Mouse (Mus musculus) B cell, adult 2 months (primary cell): ENCODE data around the gene Fam189a1.

Source experiments
- DNase-seq, 2 experiments: peaks; one replicate each; pipeline ENCODE4 v3.0.0; 2022

The Fam189a1 gene

DNA sequence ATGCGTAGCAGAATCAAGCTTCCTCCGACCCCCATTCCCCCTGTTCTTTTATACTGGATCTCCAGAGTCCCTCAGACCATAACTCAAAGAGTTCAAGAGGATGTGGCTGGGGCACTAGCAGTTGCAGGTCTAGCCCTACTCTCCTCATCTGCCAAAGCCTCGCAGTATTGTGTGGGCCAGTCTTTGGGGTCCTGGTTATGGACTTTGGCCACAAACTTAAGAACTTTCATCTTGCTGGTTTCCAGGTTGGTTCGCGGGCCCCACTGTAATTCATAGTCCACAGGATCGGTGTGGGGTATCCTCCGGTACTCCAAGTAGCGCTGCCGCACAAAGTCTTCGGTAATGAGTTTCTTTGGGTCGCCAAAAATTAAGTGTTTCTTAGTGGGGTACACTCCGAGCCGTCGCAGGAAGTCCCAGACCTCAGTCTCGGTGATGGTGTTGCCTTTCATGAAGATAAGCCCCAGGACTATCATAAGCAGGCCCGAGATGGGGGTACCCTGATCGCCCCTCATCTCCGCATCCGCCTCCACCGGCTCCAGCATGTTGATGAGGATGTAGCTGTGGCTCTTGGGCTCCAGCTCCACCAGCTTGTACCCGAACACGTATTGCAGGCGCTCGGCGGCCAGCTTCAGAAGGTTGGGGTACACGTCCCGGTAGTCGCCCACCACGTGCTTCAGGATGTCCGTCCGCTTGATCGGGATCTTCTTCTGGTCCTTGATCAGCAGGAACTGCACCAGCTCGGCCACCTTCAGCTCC, 284.2 kb downstream of the Fam189a1 start:
- DNase-seq, result no peak

DNA sequence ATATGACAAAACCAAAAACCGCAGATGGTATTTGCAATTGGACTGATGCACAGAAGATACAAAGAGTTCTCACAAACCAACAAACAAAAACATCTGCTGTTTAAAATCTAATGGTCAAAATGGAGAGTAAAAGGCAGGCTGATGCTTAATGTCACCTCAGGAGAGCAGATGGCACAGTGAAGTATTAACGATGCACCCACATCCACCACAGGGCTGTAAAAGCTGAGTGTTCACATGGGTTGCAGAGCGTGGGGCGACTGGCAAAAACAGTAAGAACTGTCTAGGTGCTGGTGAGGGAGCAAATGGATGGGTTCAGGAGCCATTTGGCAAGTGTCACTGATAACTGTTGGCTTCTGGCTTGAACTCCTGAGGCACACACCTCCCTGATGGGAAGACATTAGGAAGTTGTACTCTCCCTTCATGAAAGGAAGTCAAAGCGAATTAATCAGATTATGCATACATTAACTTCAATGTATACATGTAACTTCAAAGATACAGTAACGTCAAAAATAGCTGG, 286.8 kb downstream of the Fam189a1 start:
- no peak for DNase-seq

GRCm38 (mm10) chr7:64863538-64863937, 292.8 kb downstream of the Fam189a1 start:
- DNase-seq, result no peak

- DNase-seq, result no peak
These were observed 293.4 kb downstream of the Fam189a1 start for GRCm38 (mm10) chr7:64862978-64863377.

DNA sequence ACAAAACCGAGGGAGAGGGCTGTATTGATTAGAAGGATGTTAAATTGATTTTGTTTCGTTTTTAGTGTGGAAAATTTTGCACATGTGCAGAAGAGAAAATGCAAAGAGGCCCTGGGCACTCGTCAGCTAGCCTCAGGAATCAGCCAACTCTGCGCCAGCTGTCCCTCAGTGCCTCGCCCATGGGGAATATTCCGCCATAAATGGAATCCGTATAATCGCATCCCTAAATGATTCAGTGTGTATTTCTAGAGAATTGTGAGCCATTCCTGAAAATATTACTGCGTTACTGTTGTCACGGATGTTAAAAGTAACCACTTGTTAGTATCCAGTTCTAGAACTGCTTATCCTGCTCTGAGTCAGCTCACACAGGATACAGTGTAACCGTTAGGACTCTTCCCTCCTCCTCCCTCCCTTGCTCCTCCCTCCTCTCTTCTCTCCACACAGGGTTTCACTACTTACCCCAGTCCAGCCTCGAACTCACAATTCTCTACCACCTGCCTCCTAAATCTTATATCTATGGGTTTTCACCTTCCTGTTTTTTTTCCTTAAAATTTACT, 299.8 kb downstream of the Fam189a1 start:
- no peak for DNase-seq

GRCm38 (mm10) chr7:64855976-64856375, 300.4 kb downstream of the Fam189a1 start:
- no peak for DNase-seq

GRCm38 (mm10) chr7:64855389-64855927, 300.9 kb downstream of the Fam189a1 start:
- DNase-seq, result no peak

DNA sequence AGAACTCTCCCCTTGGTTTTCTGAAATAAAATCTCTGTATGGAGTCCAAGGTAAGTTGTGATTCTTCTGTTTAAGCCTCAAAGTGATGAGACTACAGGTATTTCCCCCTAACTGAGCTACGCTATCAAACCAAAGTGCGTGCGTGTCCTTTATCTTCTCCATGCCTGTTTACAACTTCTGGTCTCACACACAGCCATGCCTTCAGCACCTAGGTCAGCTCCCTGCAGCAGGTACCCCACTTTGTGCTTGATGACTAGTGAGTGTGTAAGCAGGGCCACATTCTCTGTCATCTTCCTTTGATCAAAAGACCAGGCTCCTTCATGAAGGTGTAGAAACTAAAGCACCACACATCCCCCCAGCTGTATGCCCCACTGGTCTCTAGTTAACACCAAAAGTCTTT, 305.6 kb downstream of the Fam189a1 start:
- peak in 1 of 2 experiments; percentile 11 for DNase-seq

GRCm38 (mm10) chr7:64847366-64847899, 308.9 kb downstream of the Fam189a1 start:
- no peak for DNase-seq

DNA sequence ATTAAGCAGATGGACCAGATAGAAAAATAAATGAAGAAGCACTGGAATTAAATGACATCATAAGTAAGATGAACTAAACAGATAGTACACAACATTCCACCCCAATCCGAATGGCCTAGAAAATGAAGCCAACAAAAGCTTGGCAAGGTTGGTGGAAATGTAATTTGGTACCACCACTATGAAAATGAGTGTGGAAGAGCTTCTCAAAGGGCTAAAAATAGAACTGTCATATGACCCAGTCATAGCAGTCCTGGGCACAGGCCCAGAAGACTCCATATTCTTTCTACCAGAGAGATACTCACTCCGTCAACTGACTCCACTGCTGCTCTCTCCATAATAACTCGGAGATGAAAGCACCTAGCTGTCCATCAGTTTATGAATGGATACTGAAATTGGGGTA, 310.3 kb downstream of the Fam189a1 start:
- no peak for DNase-seq

GRCm38 (mm10) chr7:64840946-64841659, 315.3 kb downstream of the Fam189a1 start:
- no peak for DNase-seq

DNA sequence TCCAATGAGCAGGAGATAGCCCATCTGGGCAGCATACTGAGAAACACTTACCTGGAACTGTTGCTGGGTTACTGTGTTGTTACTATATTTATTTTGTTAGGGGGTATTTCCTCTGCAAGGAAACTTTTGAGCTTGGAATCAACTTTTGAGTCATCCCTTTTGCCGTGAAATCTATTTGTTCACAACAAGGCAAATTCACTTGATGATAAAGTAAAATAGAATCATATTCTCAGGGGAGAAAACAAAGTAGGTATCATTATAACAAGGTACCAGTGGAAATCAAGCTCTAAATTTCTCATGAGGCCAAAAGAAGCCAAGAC, 315.8 kb downstream of the Fam189a1 start:
- DNase-seq, result no peak

DNA sequence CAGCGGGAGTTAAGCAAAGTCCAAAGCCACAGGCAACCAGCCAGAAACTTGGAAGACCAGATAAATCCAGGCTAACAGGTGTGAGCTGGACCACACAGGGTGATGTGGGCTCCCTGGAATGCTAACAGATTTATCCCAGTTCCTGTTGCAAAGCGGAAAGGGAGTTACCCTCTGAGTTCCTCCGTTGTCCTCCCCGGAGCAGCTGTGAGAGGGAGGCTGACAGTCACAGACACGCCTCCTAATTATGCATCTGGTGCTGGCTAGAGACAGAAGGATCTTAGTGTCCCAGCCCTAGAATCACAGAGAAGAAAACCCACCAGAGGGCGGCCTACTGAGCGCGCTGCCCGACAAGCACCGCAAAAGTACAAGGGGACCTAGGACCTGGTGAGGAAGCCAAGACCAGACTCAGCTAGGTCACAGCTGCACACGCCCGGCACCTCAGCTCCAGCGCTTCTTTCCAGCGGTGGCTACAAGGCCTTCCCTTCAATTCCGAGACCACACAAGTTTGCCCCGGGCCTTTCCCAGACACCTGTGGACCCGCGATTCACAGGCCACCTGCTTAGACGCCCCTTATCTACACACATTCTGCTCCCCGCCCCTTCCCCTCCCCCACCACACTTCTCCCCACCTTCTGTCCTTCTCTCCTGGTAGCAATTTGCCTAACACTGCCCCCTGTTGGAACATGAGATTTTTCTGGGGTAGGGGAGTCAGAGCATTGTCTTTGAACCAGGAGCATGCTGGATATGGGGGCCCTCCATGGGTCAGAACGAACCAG, 316.4 kb downstream of the Fam189a1 start:
- DNase-seq, result no peak

DNA sequence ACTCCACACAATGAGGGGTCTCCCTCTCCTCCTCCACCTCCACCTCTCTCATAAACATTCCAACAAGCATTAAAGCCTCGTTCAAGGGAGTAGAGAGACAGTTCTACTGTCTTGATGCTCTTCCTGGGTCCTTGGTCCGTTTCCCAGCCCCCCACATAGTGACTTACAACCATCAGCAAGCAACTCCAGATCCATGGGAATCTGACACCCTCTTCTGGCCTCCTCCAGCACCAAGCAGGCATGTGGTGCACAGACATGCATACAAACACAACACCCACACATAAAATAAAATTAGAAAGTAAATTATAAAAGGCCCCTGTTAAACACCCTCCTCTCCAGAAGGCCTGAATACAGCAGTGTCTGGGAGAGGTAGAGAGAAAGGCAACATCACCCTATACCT, 317.1 kb downstream of the Fam189a1 start:
- DNase-seq, result no peak

GRCm38 (mm10) chr7:64830214-64830995, 326.0 kb downstream of the Fam189a1 start:
- no peak for DNase-seq

- DNase-seq, result no peak
These were observed 335.3 kb downstream of the Fam189a1 start for GRCm38 (mm10) chr7:64821081-64821480.

GRCm38 (mm10) chr7:64819683-64820082, 336.7 kb downstream of the Fam189a1 start:
- no peak for DNase-seq

DNA sequence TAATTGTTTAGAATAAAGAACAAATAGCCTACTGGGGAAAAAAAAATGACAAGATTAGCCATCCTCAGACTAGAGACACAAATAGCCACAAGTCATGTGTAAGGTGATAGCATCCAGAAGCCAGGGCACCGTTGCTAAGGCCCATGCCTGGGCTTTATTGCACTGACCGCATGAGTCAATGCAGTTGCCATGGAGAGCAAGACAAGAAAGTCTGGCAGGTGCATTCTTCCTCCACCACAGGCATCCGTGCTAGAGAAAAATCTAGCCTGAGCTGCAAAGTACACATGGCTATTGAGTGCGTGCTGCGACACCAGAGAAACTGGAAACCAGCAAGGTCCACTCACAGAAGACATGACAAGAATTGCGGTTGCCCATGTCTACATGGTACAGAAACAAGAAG, 347.5 kb downstream of the Fam189a1 start:
- DNase-seq, result no peak

- DNase-seq, result no peak
These were observed 351.3 kb downstream of the Fam189a1 start for GRCm38 (mm10) chr7:64805100-64805499.

DNA sequence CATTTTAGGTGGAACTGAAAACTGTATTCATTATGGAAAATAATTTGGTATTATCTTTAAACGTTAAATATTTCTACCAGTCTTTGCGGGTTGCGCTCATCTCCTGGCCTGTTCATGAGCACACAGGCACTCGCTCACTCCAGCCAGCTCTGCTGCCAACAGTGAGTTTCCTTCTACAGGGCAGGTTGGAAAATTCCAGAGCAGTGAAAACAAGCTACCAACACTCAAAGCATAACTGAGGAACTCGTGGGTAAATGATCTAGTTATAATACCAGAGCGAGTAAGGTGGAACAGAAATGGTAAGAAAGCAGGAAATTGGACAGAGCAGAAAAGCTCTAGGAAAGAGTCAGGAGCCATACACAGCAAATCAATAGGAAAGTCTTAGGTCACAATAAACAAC, 360.8 kb downstream of the Fam189a1 start:
- no peak for DNase-seq

- no peak for DNase-seq
These were observed 364.3 kb downstream of the Fam189a1 start for GRCm38 (mm10) chr7:64792031-64792430.

DNA sequence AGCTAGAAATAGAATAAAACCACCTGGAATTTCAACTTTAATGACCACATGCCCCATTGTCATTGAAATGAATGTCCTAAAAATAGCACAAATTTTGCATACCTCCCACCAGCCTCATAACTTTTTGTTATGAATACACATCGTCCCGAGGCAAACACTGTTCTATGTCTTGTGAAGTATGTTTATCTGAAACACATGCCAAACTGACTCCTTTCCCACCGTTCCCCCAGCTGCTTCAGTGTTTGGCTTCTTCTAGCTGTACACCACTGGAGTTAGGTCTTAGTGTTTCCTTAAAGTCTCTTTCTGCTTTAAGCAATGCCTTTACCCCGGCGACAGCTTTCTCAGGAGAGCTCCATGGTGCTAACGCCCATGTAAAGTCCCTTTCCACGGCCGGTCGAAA, 365.2 kb downstream of the Fam189a1 start:
- no peak for DNase-seq
